In genomic region chr2:127854332-127854991, GRCm38 (mm10) we compare ENCODE assay signal across 8 mouse cellular contexts. TPM values are rescaled to one million over a fixed set of nuclear protein-coding genes. Genes with fewer than 3 reads are reported as not detected.
A peak's percentile ranks its signal among the peaks of the same experiment; 100 is the strongest.
DNase-seq lines count a peak whose midpoint lies in the region; ATAC-seq and TF ChIP-seq lines count a peak whose summit lies in the region.

No protein-coding gene starts in this region.

- no peaks in the 10 kb centered on the region for H3K27me3 ChIP-seq in embryonic facial prominence, embryonic 15.5 days
- peaks cover 7% of the 10 kb centered on the region; the same call in 1 of the 2 replicates for H3K27me3 ChIP-seq in heart, postnatal 0 days (ENCODE audit: control insufficient read depth, insufficient read depth, low read length)
- H3K27me3 ChIP-seq in midbrain, postnatal 0 days (ENCODE audit: insufficient read depth, low read length), result no peaks in the 10 kb centered on the region

- H3K4me1 ChIP-seq in embryonic facial prominence, embryonic 15.5 days, result no peaks in the 10 kb centered on the region
- H3K4me1 ChIP-seq in heart, postnatal 0 days (ENCODE audit: control insufficient read depth, insufficient read depth), result peaks cover 15% of the 10 kb centered on the region; the same call in 1 of the 2 replicates
- no peaks in the 10 kb centered on the region for H3K4me1 ChIP-seq in midbrain, postnatal 0 days (ENCODE audit: insufficient read depth, low read length)

- WGBS in embryonic facial prominence, embryonic 15.5 days, result 48% methylated on average over 4 of the region's 4 CpGs
- WGBS in heart, postnatal 0 days, result 32% methylated on average over 4 of the region's 4 CpGs
- 76% methylated on average over 2 of the region's 4 CpGs for WGBS in midbrain, postnatal 0 days

- DNase-seq in retina, adult 2 months (ENCODE audit: low read depth, low spot score), result peak; percentile 8
- DNase-seq in retina, postnatal 1 day, result no peak
- DNase-seq in heart, postnatal 0 days (ENCODE audit: low spot score), result peak; percentile 97
- peak; percentile 69 to 72 for DNase-seq in layer of hippocampus, postnatal 10 days (ENCODE audit: low spot score in 2 of 2)
- DNase-seq in midbrain, postnatal 0 days (ENCODE audit: low spot score), result peak; percentile 88
- DNase-seq in B cell, adult 2 months, result no peak
- no peak for DNase-seq in thymus, postnatal 0 days (ENCODE audit: low spot score)

- H3K4me3 ChIP-seq in embryonic facial prominence, embryonic 15.5 days (replicated peaks), result no peak overlapping the region
- H3K4me3 ChIP-seq in heart, postnatal 0 days (ENCODE audit: low read depth, low read length), result no peak overlapping the region
- no peak overlapping the region for H3K4me3 ChIP-seq in midbrain, postnatal 0 days (ENCODE audit: low read depth, low read length)

- no peaks in the 10 kb centered on the region for H3K36me3 ChIP-seq in embryonic facial prominence, embryonic 15.5 days
- no peaks in the 10 kb centered on the region for H3K36me3 ChIP-seq in heart, postnatal 0 days (replicated peaks; ENCODE audit: control insufficient read depth, insufficient read depth, low read length)
- H3K36me3 ChIP-seq in midbrain, postnatal 0 days (ENCODE audit: insufficient read depth, low read length), result no peaks in the 10 kb centered on the region

- H3K4me2 ChIP-seq in embryonic facial prominence, embryonic 15.5 days (replicated peaks), result no peak overlapping the region
- no peak overlapping the region for H3K4me2 ChIP-seq in heart, postnatal 0 days (ENCODE audit: low read depth, low read length)
- no peak overlapping the region for H3K4me2 ChIP-seq in midbrain, postnatal 0 days (ENCODE audit: low read depth, low read length, poor library complexity, severe bottlenecking)

- peak; percentile 76; the same call in 1 of the 2 replicates for TF ChIP-seq EP300 in heart, postnatal 0 days (IDR thresholded peaks at IDR 0.05; ENCODE audit: low read depth)

- H3K9ac ChIP-seq in embryonic facial prominence, embryonic 15.5 days, result no peak overlapping the region
- H3K9ac ChIP-seq in heart, postnatal 0 days (replicated peaks; ENCODE audit: low read depth, low read length), result no peak overlapping the region
- no peak overlapping the region for H3K9ac ChIP-seq in midbrain, postnatal 0 days (replicated peaks; ENCODE audit: low read length, poor library complexity, severe bottlenecking)

- TF ChIP-seq CTCF in heart, postnatal 0 days (IDR thresholded peaks at IDR 0.05; ENCODE audit: low read depth), result no peak
- TF ChIP-seq CTCF in midbrain, postnatal 0 days (IDR thresholded peaks at IDR 0.05), result no peak

- ATAC-seq in embryonic facial prominence, embryonic 15.5 days (ENCODE audit: insufficient number of reproducible peaks, low FRiP score, low TSS enrichment, low read depth), result peak; percentile 67
- ATAC-seq in heart, postnatal 0 days (ENCODE audit: insufficient read depth, low read depth), result peak; percentile 99
- peak; percentile 88 for ATAC-seq in midbrain, postnatal 0 days (ENCODE audit: low FRiP score)

- 0 out of 2 replicates have a peak overlapping the region, but pooled peaks have one; percentile 34 for H3K27ac ChIP-seq in embryonic facial prominence, embryonic 15.5 days (replicated peaks)
- peak overlapping the region; percentile 73 for H3K27ac ChIP-seq in heart, postnatal 0 days (ENCODE audit: low read depth)
- no peak overlapping the region for H3K27ac ChIP-seq in midbrain, postnatal 0 days (ENCODE audit: low read depth, low read length)

- H3K9me3 ChIP-seq in embryonic facial prominence, embryonic 15.5 days (replicated peaks), result no peaks in the 10 kb centered on the region
- H3K9me3 ChIP-seq in heart, postnatal 0 days (replicated peaks; ENCODE audit: control insufficient read depth, low read length), result no peaks in the 10 kb centered on the region
- no peaks in the 10 kb centered on the region for H3K9me3 ChIP-seq in midbrain, postnatal 0 days (ENCODE audit: low read length)

RNA-seq across cellular contexts. Expression of gene Acoxl, which starts 15.8 kb away (rescaled TPM):
- polyA plus RNA-seq in embryonic facial prominence, embryonic 15.5 days (2015; fragmentation: Nextera tagmentation; extraction: Ambion mirVana), result 0.15 and 0.47 TPM in 2 replicates
- not detected in 2 replicates for total RNA-seq in heart, postnatal 0 days (2014; rRNA removed; ENCODE audit: low replicate concordance)
- polyA plus RNA-seq in heart, postnatal 0 days (2015; fragmentation: Nextera tagmentation; extraction: Ambion mirVana), result 0.37 TPM in 2 replicates
- under 1 TPM in 1 of 2 experiments, not detected in 1; 0.13 TPM for total RNA-seq in layer of hippocampus, postnatal 10 days (2021)
- total RNA-seq in midbrain, postnatal 0 days (2014; rRNA removed), result 0.05 TPM in 1 of 2 replicates, not detected in the other
- 0.12 and 0.31 TPM in 2 replicates for polyA plus RNA-seq in midbrain, postnatal 0 days (2015; fragmentation: Nextera tagmentation; extraction: Ambion mirVana)
- polyA plus RNA-seq in thymus, postnatal 0 days (2015; fragmentation: Nextera tagmentation; extraction: Ambion mirVana), result 3.3 and 3.6 TPM in 2 replicates

RNA-seq across cellular contexts. Expression of gene Bub1, which starts 22.8 kb away (rescaled TPM):
- polyA plus RNA-seq in embryonic facial prominence, embryonic 15.5 days (2015; fragmentation: Nextera tagmentation; extraction: Ambion mirVana), result 32.2 and 32.6 TPM in 2 replicates
- total RNA-seq in heart, postnatal 0 days (2014; rRNA removed; ENCODE audit: low replicate concordance), result 17.7 and 20.8 TPM in 2 replicates
- polyA plus RNA-seq in heart, postnatal 0 days (2015; fragmentation: Nextera tagmentation; extraction: Ambion mirVana), result 8.4 and 9.0 TPM in 2 replicates
- total RNA-seq in layer of hippocampus, postnatal 10 days (2021), result 1 to 10 TPM; 1.5 to 2.5 TPM
- 3.7 and 8.8 TPM in 2 replicates for total RNA-seq in midbrain, postnatal 0 days (2014; rRNA removed)
- polyA plus RNA-seq in midbrain, postnatal 0 days (2015; fragmentation: Nextera tagmentation; extraction: Ambion mirVana), result 1.9 and 2.2 TPM in 2 replicates
- polyA plus RNA-seq in thymus, postnatal 0 days (2015; fragmentation: Nextera tagmentation; extraction: Ambion mirVana), result 33.4 and 34.1 TPM in 2 replicates

Comparison
In these comparisons a context has a peak if more than half of its experiments do, and no peak if none do; other contexts are left out.
1. DNase-seq: peak in retina, adult 2 months (single experiment), heart, postnatal 0 days (single experiment), layer of hippocampus, postnatal 10 days (2 of 2) and midbrain, postnatal 0 days (single experiment); none in retina, postnatal 1 day (single experiment), B cell, adult 2 months (0 of 2) and thymus, postnatal 0 days (single experiment).
2. Peak in every context shown above with its lines, with median percentiles within 50 percentile points of each other: ATAC-seq.